Mouse (Mus musculus): Measurements from ENCODE around the gene Mapt. TPM values are rescaled to one million over a fixed set of nuclear protein-coding genes. Genes with fewer than 3 reads are reported as not detected.
"Not testable (repeated sequence)": the region's sequence is repeated elsewhere in the genome, so short reads cannot be mapped to it uniquely, and the experiment has no call there.

Gene Mapt
- total RNA-seq, 2 experiments from 2014 or later = 324 to 330 TPM

DNA sequence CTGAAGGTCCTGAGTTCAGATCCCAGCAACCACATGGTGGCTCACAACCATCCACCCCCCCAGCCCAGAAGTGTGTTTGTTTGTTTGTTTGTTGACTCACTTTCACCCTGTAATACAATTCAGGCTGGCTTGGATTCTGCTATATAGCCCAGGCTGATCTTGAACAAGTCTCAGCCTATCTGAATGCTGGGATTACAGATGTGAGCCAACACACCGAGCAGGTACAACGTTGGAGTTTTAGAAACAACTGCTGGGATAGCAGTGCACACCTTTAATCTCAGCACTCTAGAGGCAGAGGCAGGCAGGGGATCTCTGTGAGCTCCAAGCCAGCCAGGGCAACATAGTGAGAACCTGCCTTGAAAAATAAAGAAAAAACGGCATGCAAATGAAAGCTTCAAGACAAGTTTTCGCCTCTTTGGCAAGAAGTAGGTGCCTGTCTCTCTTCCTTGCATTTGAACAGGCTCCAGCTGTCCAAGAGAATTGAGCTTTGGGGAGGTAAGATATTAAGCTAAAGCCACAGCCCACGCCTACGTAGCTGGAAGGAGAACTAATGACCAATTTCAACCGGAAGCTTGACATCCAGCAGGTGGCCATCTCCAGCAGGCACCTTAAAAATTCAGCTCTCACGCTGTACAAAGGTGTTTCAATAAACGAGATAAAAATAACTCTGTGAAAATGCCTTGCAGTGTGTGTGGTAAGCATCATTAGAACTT lies 968 bp upstream of the Mapt start:
- DNase-seq (ENCODE audit: low spot score in 2 of 2) = no peak
- intact Hi-C loops (cut with DNase I) = loop anchor here (2.0 to 10.0 kb wide), 2 partner anchors 49 to 215 kb away; no protein-coding TSS in a partner anchor

DNA sequence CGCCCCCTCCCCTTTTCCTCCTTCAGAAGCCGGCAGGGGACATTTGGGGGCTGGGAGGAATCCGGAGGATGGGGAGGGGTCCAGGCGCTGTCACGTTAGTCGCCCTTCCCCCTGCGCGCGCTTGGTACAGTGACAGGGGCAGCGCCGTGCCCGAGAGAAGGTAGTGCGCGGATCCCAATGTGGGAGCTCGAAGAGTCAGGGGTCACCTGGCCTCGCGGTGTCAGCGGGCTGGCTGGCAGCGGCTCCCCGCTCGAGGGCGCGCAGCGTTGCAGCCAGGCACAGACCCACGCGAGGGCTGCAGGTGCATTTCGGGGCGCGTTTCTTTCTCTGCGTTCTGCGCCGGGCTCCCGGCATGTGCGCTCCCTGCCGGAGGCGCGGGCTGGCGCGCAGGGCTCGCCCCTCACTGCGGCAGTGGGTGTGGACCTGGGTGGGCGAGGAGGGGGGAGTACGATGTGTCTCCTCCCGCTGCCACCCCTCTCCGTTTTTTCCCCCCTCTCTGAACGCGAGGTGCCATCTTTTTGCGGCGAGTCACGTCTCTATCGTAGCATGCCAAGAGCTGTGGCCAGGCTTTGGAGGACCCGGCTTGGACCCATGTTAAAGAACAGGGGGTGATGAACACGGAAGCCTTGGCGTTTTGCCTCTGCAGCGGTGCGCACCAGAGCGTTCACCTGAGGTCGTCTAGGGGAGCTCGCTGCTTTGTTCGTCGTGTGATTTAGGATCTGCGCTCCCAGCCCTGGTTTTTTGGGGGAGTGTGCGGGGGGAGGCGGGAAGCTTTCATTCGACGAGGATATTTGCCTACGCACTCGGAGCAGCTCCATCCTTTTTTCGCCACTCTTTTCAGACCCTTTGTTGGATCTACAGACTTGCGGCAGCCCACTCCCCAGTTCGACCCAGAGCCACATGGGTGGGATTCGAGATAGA lies 1.2 kb downstream of the Mapt start:
- peak; percentile 75 to 77 for DNase-seq (ENCODE audit: low spot score in 2 of 2)
- intact Hi-C loops (cut with DNase I) = loop anchor here (10.0 kb wide), 1 partner anchor 212 kb away; no protein-coding TSS in a partner anchor

DNA sequence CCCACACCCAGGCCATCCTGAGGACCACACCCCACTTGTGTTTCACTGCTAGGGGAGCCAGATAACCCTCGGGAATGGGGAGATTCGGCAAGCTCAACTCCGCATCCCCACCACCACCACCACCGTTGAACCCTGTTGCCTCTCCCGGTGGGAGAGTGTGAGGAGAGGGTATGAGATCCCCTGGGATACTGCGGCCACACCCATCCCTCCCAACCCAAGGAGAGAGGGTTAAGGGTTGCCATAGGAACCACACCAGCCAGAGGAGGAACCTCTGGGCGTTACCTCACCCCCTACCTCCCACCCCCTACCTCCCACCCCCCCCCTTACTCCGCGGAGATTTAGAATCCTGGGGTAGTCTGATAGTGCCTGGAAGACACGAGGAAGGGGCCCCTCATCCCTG lies 1.9 kb downstream of the Mapt start:
- intact Hi-C loops (cut with DNase I) = loop anchor here (10.0 kb wide), 1 partner anchor 212 kb away; no protein-coding TSS in a partner anchor
- no peak for DNase-seq (ENCODE audit: low spot score in 2 of 2)

DNA sequence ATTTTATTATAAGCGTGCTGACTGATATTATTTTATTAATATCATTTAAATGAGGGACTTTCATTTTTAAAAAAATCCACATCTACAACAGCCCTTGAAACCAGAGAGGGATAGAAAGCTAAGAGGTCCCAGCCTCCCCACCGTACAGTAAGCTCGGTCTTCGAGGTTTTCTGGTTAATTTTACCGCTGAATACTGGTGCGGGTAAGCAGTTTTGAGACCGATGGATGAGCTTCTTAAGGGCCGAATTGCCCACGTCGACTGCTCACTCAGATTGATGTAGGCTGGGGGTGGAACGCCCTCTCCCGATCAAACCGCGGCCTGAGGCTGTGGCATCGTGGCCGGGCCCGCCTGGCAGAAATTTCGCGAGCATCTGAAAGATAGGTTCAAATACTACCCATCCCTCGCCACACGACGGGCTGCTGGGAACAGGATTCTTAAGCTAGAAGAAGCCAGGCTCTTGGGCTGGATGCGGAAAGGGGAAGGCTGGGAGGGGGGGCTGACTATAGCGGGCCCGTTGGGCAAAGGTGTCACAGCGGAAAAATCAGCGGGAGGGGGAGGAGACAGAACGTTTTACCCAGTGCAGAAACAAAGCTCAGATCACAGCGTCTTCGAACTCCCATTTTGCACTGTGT lies 2.5 kb downstream of the Mapt start:
- DNase-seq (ENCODE audit: low spot score in 2 of 2) = no peak
- intact Hi-C loops (cut with DNase I) = loop anchor here (10.0 kb wide), 1 partner anchor 211 kb away; no protein-coding TSS in a partner anchor

DNA sequence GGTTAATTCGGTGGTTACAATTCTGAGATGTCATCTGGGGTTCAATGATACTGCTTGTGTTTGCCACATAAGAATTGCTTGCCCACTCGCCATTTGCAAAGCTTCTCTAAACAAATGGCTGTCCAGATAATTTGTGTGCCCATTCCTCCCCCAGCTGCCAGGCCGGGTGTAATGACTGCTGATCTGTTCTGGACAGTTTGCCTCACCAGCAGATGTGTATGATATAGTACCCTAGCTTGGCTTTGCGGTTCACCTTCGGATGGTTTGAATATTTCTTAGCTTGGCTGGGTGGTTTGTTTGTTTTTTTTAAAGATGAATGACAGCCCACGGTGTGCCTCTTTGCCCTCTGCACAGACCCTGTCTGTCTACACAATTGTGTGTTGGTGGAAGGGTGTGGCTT lies 3.5 kb downstream of the Mapt start:
- DNase-seq (ENCODE audit: low spot score in 2 of 2) = no peak
- intact Hi-C loops (cut with DNase I) = loop anchor here (10.0 kb wide), 1 partner anchor 210 kb away; no protein-coding TSS in a partner anchor

DNA sequence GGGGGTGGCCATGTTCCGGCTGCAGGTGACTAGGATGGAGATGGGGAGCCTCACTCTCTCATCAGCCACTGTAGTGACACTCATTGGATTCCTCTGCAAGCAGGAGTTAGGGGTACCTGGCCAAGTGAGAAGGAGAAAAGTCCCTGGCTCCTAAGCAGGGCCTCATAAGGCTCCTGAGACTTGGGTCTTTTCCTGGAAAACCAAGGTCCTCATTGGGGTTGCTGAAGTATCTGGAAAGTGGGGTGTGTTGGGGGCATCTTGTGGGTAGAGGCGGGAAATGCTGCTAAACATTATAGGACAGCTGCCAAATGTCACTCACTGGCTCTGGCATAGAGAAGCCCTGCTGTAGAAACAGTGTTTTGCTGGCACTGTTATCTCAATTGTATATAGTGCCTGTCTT lies 4.7 kb downstream of the Mapt start:
- intact Hi-C loops (cut with DNase I) = loop anchor here (10.0 kb wide), 1 partner anchor 209 kb away; no protein-coding TSS in a partner anchor
- DNase-seq (ENCODE audit: low spot score in 2 of 2) = no peak

GRCm38 (mm10) chr11:104237226-104237625 lies 6.0 kb downstream of the Mapt start:
- intact Hi-C loops (cut with DNase I) = loop anchor here (10.0 kb wide), 1 partner anchor 208 kb away; no protein-coding TSS in a partner anchor
- peak; percentile 51 to 85 for DNase-seq (ENCODE audit: low spot score in 2 of 2)

DNA sequence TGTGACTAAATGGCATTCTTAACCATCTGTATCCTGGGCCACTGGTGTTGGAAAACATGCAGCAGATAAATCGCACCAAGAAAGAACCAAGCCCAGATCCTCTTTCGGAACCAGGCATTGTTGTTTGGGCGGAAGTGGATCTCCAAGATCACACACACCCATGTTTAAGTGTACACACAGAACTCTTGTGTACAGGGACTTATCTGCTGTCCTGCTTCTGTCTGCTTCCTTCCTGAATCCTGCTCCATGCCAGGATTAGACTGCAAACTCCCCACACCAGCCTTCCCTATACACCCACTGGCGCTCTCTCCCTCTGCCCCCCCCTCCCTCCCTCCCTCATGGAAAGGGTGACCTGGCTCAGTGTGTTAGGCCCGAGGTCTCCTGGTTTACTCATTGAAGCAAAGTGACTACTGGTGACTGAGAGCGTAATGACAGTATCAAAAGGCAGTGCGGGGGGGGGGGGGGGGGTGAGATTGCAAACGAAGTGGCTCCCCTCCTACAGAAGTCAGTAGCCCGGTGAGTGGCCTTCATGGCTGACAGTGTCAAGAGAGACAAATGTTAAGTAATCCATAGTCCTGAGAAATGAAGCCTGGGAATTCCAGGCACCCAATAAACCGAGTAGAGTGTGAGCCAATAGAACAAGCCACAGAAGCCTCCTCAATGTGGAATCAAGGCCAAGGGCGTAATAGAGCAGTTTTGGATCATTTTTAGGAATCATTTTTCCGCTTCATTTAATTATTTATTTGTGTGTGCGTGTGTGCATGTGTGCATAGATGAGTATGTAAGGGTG lies 7.0 kb downstream of the Mapt start:
- intact Hi-C loops (cut with DNase I) = loop anchor here (10.0 kb wide), 1 partner anchor 207 kb away; no protein-coding TSS in a partner anchor
- DNase-seq (ENCODE audit: low spot score in 2 of 2) = no peak

DNA sequence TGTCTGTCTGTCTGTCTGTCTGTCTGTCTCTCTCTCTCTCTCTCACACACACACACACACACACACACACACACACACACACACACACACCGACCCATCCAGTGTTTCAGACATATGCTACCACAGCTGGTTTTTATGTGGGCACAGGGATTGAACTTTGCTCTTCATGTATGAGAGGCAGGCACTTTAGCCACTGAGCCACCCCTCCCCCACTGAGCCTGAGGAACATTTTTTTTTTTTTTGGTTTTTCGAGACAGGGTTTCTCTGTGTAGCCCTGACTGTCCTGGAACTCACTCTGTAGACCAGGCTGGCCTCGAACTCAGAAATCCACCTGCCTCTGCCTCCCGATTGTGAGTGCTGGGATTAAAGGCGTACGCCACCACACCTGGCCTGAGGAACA lies 14.3 kb downstream of the Mapt start:
- DNase-seq (ENCODE audit: low spot score in 2 of 2); intact Hi-C loops (cut with DNase I): not testable (repeated sequence)

GRCm38 (mm10) chr11:104246171-104246694 lies 15.0 kb downstream of the Mapt start:
- intact Hi-C loops (cut with DNase I) = no loop called here
- DNase-seq (ENCODE audit: low spot score in 2 of 2) = no peak

GRCm38 (mm10) chr11:104247141-104247717 lies 16.0 kb downstream of the Mapt start:
- intact Hi-C loops (cut with DNase I) = no loop called here

DNA sequence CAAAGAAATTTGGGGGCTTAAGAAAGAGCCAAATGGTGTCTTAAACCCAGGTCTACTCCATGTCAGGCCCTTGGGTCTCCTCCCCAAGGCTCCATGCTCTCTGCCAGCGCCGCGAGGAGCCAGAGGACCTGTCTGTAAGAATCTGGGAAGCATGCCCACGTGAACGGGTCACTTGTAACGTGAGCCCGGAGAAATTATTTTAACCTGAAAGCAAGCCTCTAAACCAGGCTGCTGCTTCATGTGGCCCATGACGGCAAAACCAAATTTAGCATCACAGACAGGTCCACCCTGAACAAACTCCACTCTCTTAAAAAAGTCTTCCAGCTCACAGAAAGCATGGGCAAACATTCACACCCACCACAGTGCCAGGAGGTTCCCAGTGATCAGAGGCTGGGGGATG lies 18.2 kb downstream of the Mapt start:
- intact Hi-C loops (cut with DNase I) = no loop called here
- DNase-seq (ENCODE audit: low spot score in 2 of 2) = no peak

More at GRCm38 (mm10) chr11:104247141-104247717, 16.0 kb downstream of the Mapt start:
- DNase-seq (ENCODE audit: low spot score in 2 of 2) = no peak

DNA sequence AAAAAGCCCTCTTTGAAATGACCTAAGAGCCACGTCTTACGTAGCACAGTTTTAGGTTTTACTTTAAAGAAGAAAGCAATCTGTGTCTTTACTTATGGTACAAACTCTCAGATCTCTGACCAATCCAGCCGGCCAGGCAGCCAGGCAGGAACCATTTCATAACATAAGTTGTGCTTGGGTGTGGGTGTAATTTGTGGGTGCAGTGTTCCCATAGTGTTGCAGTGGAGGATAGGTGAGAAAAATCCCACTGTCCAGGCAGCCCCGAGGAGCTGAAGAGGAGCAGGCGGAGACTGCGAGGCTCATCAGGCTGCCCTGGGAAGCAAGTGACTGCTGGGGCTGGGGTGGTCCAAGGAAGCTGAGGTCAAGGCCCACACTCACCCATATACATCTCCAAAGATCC lies 19.9 kb downstream of the Mapt start:
- intact Hi-C loops (cut with DNase I) = no loop called here
- DNase-seq (ENCODE audit: low spot score in 2 of 2) = peak; percentile 55 to 67

GRCm38 (mm10) chr11:104252094-104252493 lies 20.9 kb downstream of the Mapt start:
- intact Hi-C loops (cut with DNase I) = no loop called here
- no peak for DNase-seq (ENCODE audit: low spot score in 2 of 2)

GRCm38 (mm10) chr11:104254408-104255039 lies 23.3 kb downstream of the Mapt start:
- intact Hi-C loops (cut with DNase I) = no loop called here
- peak; percentile 62 to 76 for DNase-seq (ENCODE audit: low spot score in 2 of 2)

DNA sequence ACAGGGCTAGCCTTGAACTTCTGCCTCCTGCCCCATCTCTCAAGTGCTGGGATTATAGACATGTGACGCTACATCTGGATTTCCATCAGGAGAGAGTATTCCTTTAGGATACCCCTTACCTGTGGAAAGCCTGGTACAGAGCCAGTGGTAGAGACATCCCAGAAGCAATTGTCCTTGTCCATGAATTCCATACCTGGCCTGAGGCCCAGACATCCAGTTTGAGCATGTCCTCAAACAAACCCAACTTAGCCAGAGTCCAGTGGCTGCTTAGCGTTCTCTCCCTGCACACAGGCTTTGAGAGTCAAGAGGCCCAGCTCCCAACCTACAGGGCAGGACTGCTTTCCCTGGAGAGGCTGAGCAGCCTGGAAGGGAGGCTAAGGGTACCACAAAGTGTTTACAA lies 25.0 kb downstream of the Mapt start:
- intact Hi-C loops (cut with DNase I) = no loop called here
- DNase-seq (ENCODE audit: low spot score in 2 of 2) = no peak

DNA sequence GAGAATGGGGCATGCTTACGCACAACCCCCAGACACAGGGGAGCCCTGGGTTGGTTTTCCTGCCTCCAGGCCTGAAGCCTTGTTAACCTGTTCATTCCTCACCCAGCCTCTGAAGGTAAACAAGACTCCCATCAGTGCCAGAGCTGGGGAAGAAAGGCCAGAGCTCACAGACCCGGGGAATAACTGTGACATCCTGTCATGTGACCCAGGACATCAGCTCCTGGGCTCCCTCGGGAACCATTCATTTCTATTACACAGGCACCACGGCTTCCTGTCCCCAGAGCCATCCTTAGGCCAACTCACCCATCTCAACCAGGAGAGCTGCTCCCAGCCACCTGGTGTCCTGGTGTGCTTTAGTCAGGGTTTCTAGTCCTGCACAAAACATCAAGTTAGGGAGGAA lies 27.8 kb downstream of the Mapt start:
- intact Hi-C loops (cut with DNase I) = no loop called here
- no peak for DNase-seq (ENCODE audit: low spot score in 2 of 2)

DNA sequence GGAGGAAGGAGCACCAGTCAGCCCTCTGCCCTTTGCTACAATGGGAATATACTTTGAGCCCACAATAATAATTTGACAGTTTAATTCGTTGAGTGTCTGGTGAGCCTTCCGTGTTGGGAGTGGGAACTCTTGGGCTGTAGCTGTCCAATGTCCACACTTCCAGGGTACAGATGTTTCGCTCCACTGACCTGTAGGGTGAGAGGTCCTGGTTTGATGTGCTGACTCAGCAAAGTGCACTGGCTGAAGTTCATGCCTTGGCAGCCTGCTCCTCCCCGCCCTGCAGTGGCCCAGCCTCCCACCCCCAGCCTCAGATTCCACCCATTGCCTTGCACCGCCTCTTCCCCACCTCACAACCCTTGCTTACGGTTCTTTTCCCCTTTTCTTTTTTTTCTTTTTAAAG lies 33.5 kb downstream of the Mapt start:
- intact Hi-C loops (cut with DNase I) = no loop called here
- DNase-seq (ENCODE audit: low spot score in 2 of 2) = no peak
